Mouse (Mus musculus): Measurements from ENCODE around the gene Pth1r.

Gene Pth1r

GRCm38 (mm10) chr9:110748451-110748850 lies 1.5 kb upstream of the Pth1r start:
- peak; percentile 91 for DNase-seq

GRCm38 (mm10) chr9:110746238-110746637 lies 707 bp downstream of the Pth1r start:
- no peak for DNase-seq

DNA sequence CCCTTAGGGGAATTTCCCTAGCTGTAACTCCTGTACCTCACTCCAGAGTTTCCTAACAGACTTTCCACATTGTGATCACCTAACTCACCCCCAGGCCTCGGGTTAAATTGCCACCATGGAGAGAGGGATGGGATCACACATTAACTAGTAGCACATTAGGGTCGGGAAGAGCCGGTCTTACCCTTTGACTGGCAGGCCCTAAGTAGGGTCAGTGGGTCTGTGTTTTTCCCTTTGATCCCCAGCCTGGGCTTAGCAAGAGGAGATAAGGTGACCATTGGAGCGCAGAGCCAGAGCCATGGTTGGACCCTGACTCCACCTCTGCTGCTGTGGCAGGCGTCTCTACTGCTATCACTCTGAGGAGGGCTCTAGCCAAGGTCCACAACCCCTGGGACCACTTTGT lies 1.2 kb downstream of the Pth1r start:
- peak; percentile 88 for DNase-seq

GRCm38 (mm10) chr9:110743456-110744323 lies 3.3 kb downstream of the Pth1r start:
- peak; percentile 16 for DNase-seq

DNA sequence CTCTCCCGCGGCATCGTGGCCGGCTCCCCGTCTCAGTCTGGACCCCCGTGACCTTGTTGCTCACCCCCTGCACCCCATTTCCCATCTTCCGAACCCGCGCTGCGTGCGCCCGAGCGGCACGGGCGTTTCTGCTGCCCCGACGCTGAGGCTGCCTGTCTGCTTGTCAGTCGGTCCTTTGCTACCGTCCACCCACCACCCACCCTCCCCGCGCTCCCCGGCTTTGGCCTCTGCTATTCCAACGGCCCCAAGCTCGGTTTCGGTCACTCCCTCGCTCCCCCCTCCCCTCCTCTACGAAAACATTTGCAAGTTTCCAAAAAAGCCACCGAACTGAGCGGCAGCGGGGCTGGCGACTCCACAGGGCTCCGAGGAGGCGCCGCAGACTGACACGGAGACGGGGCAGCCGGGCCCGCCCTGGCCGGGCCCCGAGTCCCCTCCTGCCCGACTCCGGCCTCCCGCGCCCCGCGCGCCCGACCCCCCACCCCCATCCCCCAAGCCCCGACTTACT lies 3.9 kb downstream of the Pth1r start:
- peak; percentile 19 for DNase-seq

GRCm38 (mm10) chr9:110742295-110742950 lies 4.5 kb downstream of the Pth1r start:
- DNase-seq, result peak; percentile 16

DNA sequence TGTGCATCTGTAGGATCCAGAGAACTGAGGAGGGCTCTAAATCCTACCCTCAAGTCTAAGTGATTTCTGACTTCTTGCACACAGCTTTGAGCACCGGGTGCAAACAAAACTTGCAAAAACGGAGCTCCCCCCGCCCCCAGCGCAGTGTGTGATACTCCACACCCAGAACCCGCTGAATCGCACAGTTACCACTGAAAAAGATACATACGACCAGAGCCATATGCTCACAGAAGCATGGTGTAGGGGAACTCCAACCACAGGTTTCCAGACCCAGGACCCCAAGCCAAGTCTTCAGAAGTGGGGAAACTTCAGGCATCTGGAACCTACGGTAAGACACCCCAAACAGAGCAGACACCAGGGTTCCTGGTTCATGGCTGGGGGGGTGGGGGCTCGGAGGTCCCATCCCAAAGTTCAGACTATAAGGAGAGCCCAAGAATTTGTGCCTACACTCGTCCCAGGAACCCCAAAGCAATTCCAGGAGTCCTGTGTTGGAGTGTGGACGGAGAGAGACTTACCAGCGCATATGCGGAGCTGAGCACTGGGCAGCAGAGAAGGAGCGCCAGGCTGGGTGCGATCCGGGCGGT lies 5.1 kb downstream of the Pth1r start, which contains the start of gene Myl3:
Gene Myl3 (plus strand): TSS at position 151 of the 584 bp plus-strand sequence.
- DNase-seq, result no peak

- peak; percentile 49 for DNase-seq
These were observed 7.0 kb downstream of the Pth1r start for GRCm38 (mm10) chr9:110739961-110740360.

GRCm38 (mm10) chr9:110738054-110738453 lies 8.9 kb downstream of the Pth1r start:
- DNase-seq, result peak; percentile 31

- peak; percentile 58 for DNase-seq
These were observed 10.6 kb downstream of the Pth1r start for GRCm38 (mm10) chr9:110736362-110736761.

- DNase-seq, result no peak
These were observed 12.8 kb downstream of the Pth1r start for GRCm38 (mm10) chr9:110734154-110734553.

GRCm38 (mm10) chr9:110733102-110733501 lies 13.8 kb downstream of the Pth1r start:
- DNase-seq, result no peak

DNA sequence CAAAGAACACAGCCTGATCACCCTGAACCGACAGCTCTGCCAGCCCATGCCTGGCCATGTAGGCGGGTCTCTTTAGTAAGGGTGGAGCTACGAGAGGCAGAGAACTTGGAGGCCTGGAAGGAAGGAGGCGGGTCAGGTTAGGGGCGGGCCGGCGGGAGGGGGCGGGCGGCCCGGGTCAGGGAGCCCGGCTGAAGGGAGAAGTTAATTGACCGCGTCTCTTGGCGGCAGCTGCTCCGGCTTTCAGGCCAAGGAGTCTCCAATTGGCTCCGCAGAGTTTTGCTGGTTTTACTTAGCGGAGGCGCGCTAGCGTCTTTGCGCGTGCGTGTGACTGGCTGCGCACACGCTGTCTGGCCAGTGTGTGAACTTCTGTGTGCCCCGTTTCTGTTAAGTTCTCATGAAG lies 14.3 kb downstream of the Pth1r start:
- DNase-seq, result peak; percentile 91

GRCm38 (mm10) chr9:110731859-110732258 lies 15.1 kb downstream of the Pth1r start:
- no peak for DNase-seq

GRCm38 (mm10) chr9:110729841-110730240 lies 17.1 kb downstream of the Pth1r start:
- DNase-seq, result peak; percentile 30

DNA sequence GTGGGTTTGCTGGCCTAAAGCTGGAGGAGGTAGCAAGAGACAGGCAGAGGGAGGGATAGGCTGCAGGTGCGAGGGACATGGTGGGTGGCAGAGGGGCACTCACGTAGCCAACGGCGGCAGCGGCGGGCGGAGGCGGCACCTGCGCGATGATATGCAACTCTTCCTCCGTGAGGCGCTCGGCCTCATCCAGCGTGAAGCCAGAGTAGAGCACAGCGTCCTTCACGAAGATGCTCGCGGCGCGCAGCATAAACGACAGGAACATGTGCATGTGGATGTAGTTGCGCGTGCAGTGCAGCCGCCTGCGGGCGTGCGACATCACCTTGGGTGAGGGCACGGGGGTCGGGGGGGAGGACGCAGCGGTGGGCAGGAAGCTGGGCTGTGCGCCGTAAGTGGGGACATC lies 20.1 kb downstream of the Pth1r start:
- no peak for DNase-seq

DNA sequence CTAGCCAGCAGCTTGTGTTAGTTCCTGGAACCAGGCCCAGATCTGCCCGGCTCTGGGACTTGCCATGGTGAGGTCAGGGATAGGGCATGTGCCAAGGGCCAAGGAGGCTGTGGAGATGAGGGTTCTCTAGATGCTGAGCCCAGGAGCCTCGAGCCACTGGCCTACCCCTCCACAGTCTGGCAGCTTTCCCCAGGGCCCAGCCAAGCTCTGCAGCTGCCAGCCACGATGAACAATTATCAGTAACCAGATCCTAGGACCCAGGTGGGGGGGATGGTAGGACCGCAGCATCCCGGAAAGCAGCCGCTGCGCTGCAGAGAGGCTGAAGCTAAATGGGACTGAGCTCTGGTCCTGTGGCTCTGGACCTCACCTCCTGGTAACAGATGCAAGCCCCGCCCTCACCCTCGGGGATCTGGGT lies 21.2 kb downstream of the Pth1r start:
- peak; percentile 74 for DNase-seq

DNA sequence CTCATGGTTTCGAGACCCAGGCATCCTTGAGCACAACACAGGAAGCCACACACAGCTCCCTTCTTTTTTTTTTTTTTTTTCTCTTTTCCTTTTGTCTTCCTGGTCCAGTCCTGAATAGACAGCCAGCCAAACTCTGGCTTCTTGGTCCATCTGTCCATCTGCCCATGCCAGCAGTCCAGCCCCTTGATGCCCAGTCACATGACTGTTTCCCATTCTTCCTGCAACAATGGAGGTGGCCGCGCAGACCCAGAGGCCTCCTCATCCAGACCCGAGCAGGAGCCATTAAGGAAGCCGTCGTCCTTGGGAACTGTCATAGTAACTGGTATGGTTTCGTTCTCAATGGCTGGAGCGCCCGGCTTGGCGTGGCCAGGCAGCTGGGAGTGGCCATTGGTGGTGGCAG lies 24.9 kb downstream of the Pth1r start:
- no peak for DNase-seq

DNA sequence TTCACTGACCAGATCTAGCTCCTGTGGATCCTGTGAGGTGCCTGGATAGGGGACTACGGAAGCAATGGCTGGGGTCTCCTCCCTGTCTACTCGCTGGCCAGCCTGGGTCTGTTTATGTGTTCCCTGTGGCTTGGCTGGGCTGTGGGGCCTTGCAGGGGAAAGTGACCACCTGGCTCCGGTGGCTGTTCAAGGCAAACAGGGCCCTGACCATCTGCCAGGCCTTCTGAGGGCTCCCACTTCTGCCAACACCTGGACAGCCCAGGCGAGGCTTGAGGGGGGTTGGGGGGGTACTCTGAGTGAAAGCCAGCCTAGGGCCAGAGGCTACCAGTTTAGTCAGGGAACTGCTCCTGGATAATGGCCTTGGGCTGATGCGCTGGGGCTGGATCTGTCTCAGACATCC lies 27.0 kb downstream of the Pth1r start:
- DNase-seq, result peak; percentile 24

GRCm38 (mm10) chr9:110718810-110719209 lies 28.1 kb downstream of the Pth1r start:
- peak; percentile 30 for DNase-seq

- no peak for DNase-seq
These were observed 28.9 kb downstream of the Pth1r start for GRCm38 (mm10) chr9:110718071-110718470.

DNA sequence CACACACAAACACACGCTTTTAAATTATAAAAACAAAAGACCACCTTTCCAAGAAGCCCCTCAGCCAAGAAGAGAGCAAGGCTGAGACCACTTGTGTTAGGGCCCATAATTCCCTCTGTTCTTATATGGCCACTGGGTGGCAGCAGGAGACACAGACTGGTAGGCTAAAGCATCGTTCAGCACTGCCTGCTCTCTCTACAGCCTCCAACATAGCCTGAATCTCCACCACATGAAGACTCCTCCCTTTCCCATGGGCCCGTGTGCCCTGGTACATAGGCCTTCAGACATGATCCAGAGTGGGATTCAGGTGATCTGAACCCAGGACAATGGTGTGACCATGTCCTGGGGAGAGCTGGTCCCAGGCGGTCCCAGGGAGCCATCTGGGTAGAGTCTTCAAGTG lies 30.2 kb downstream of the Pth1r start:
- DNase-seq, result peak; percentile 59

GRCm38 (mm10) chr9:110715426-110715825 lies 31.5 kb downstream of the Pth1r start:
- no peak for DNase-seq

DNA sequence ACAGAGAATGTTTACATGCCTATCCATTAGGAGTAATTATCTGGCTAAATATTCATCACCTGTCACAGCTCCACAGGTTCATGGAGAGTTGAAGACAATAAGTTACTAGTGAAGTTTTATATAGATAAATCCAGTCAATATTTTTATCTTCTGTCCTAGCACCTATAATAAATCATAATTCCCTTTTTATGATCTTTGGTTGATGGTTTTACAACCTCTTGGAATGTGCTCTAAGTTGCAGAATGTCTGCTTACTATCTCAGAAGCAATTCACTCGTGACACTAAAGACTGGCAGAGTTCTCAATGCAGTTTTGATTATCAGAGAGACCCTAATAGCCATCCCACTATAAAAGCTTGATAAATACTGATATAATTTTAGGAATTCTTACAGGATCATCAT lies 33.6 kb downstream of the Pth1r start:
- no peak for DNase-seq
